Mouse (Mus musculus): ENCODE data around the gene Gpr108. TPM values are rescaled to one million over a fixed set of nuclear protein-coding genes. Genes with fewer than 3 reads are reported as not detected.

Gene Gpr108
- polyA plus RNA-seq, 1 experiment from 2014 or later, result 21.1 TPM

DNA sequence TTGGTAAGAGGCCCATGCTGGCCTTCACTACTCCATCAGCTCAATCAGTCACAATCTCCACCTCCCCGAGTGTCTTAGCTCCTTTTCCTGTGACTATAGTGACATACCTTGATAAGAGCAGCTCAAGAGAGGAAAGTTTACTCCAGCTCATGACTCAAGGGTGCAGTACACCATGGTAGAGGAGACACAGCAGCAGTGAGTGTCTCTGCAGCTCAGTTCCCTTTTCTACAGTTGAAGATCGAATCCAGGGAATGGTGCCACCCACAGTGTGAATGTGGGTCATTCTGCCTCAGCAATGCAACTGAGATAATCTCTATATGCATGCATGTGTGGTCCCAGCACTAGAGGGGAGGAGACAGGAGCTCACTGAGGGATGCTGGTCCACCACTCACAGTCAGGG lies 62.6 kb downstream of the Gpr108 start:
- 69% methylated on average over 2 of the region's 2 CpGs for WGBS
- no peak overlapping the region for H3K27ac ChIP-seq (ENCODE audit: low read length)

More for the DNA sequence above, 62.6 kb downstream of the Gpr108 start:
- Histone ChIP-seq H3K9ac (ENCODE audit: low read depth, low read length) (no peak overlapping the region), H3K4me2 (ENCODE audit: low read length) (no peak overlapping the region), H3K4me1 (ENCODE audit: control insufficient read depth, insufficient read depth, low read length) (no peaks in the 10 kb centered on the region), H3K9me3 (replicated peaks; ENCODE audit: control insufficient read depth, low read length, poor library complexity, severe bottlenecking) (no peaks in the 10 kb centered on the region), H3K36me3 (ENCODE audit: control insufficient read depth, insufficient read depth, low read length) (no peaks in the 10 kb centered on the region), H3K27me3 (ENCODE audit: control insufficient read depth, insufficient read depth, low read depth, low read length) (no peaks in the 10 kb centered on the region), H3K4me3 (ENCODE audit: low read depth, low read length) (no peak overlapping the region)
- no peak for ATAC-seq

Small RNA genes lying within 50 kb of the gene (microRNA-seq; reads per million reads assigned to microRNA genes)
- gene Mir6978, result not detected

Other genes with a start within 250 kb of the Gpr108 start
- gene Pspn, start 248.4 kb downstream of the Gpr108 start, polyA plus RNA-seq (2015; fragmentation: Nextera tagmentation; extraction: Ambion mirVana), result 0.74 and 1.0 TPM in 2 replicates
- gene Gtf2f1, start 237.2 kb downstream of the Gpr108 start, polyA plus RNA-seq (2015; fragmentation: Nextera tagmentation; extraction: Ambion mirVana), result 71.7 and 74.6 TPM in 2 replicates
- 0.41 and 0.88 TPM in 2 replicates for gene Gm17949, start 237.0 kb downstream of the Gpr108 start, polyA plus RNA-seq (2015; fragmentation: Nextera tagmentation; extraction: Ambion mirVana)
- gene Khsrp, start 216.9 kb downstream of the Gpr108 start, polyA plus RNA-seq (2015; fragmentation: Nextera tagmentation; extraction: Ambion mirVana), result 23.9 and 25.4 TPM in 2 replicates
- gene Slc25a41, start 206.8 kb downstream of the Gpr108 start, polyA plus RNA-seq (2015; fragmentation: Nextera tagmentation; extraction: Ambion mirVana), result not detected in 2 replicates
- 2.1 and 3.3 TPM in 2 replicates for gene Crb3, start 189.3 kb downstream of the Gpr108 start, polyA plus RNA-seq (2015; fragmentation: Nextera tagmentation; extraction: Ambion mirVana)
- gene Slc25a23, start 188.6 kb downstream of the Gpr108 start, polyA plus RNA-seq (2015; fragmentation: Nextera tagmentation; extraction: Ambion mirVana), result 36.0 and 42.8 TPM in 2 replicates
- 4.2 and 5.0 TPM in 2 replicates for gene Dennd1c, start 169.9 kb downstream of the Gpr108 start, polyA plus RNA-seq (2015; fragmentation: Nextera tagmentation; extraction: Ambion mirVana)
- gene Tubb4a, start 160.7 kb downstream of the Gpr108 start, polyA plus RNA-seq (2015; fragmentation: Nextera tagmentation; extraction: Ambion mirVana), result 383 and 394 TPM in 2 replicates
- gene Tnfsf9, start 143.1 kb downstream of the Gpr108 start, polyA plus RNA-seq (2015; fragmentation: Nextera tagmentation; extraction: Ambion mirVana), result 8.8 and 9.7 TPM in 2 replicates
- gene Cd70, start 98.7 kb downstream of the Gpr108 start, polyA plus RNA-seq (2015; fragmentation: Nextera tagmentation; extraction: Ambion mirVana), result 1.5 and 2.2 TPM in 2 replicates
- not detected in 2 replicates for gene Tnfsf14, start 54.3 kb downstream of the Gpr108 start, polyA plus RNA-seq (2015; fragmentation: Nextera tagmentation; extraction: Ambion mirVana)
- gene C3, start 20.3 kb downstream of the Gpr108 start, polyA plus RNA-seq (2015; fragmentation: Nextera tagmentation; extraction: Ambion mirVana), result 1.6 and 2.8 TPM in 2 replicates
- 9.2 and 9.4 TPM in 2 replicates for gene Trip10, start 1.0 kb upstream of the Gpr108 start, polyA plus RNA-seq (2015; fragmentation: Nextera tagmentation; extraction: Ambion mirVana)
- 1.2 and 1.3 TPM in 2 replicates for gene Vav1, start 30.7 kb upstream of the Gpr108 start, polyA plus RNA-seq (2015; fragmentation: Nextera tagmentation; extraction: Ambion mirVana)
- gene Adgre1, start 110.2 kb upstream of the Gpr108 start, polyA plus RNA-seq (2015; fragmentation: Nextera tagmentation; extraction: Ambion mirVana), result 3.3 and 3.5 TPM in 2 replicates